Mouse (Mus musculus): ENCODE measurements around the gene Adh4. TPM values are rescaled to one million over a fixed set of nuclear protein-coding genes. Genes with fewer than 3 reads are reported as not detected.

Gene Adh4
- total RNA-seq, 2 experiments from 2014 or later = not detected

Other genes with a start within 250 kb of the Adh4 start
- not detected for gene 4930579F01Rik, start 221.6 kb upstream of the Adh4 start, total RNA-seq (2021)
- gene Adh7, start 197.7 kb upstream of the Adh4 start, total RNA-seq (2021) = not detected
- under 1 TPM; 0.60 to 0.62 TPM for gene Adh1, start 154.5 kb upstream of the Adh4 start, total RNA-seq (2021)
- gene Adh6a, start 102.2 kb upstream of the Adh4 start, total RNA-seq (2021) = not detected
- not detected for gene Adh6b, start 73.7 kb upstream of the Adh4 start, total RNA-seq (2021)
- gene Adh5, start 27.6 kb downstream of the Adh4 start, total RNA-seq (2021) = 10 to 100 TPM; 59.2 to 60.8 TPM
- 10 to 100 TPM; 40.5 to 43.8 TPM for gene Metap1, start 74.0 kb downstream of the Adh4 start, total RNA-seq (2021)
- gene Eif4e, start 110.7 kb downstream of the Adh4 start, total RNA-seq (2021) = 100 to 1,000 TPM; 176 to 189 TPM